Mouse (Mus musculus): ENCODE results near the gene Elmo3. TPM values are rescaled to one million over a fixed set of nuclear protein-coding genes. Genes with fewer than 3 reads are reported as not detected.

Gene Elmo3
- total and polyA plus RNA-seq, 3 experiments, result 0.72 to 1.4 (median 1.3) TPM

GRCm38 (mm10) chr8:105295256-105295655 lies 10.1 kb upstream of the Elmo3 start (continued):
- no peak for TF ChIP-seq ELF1 (IDR thresholded peaks at IDR 0.05; ENCODE audit: low read depth, low read length)

GRCm38 (mm10) chr8:105295895-105296573 lies 9.4 kb upstream of the Elmo3 start, which contains the start of gene Exoc3l:
Gene Exoc3l (minus strand): TSS chr8:105296101.
- H3K9me3 ChIP-seq (replicated peaks; ENCODE audit: low read length), result no peaks in the 10 kb centered on the region
- DNase-seq (ENCODE audit: extremely low read depth), result peak; percentile 60
- H3K4me3 ChIP-seq (replicated peaks in 1 of 3; ENCODE audit: low read depth in 2 of 3, low read length in 2 of 3, poor library complexity in 1 of 3), result peak within 1 kb of the TSS; percentile 82 to 96 (median 89)
- peaks cover 26% of the 10 kb centered on the region for H3K79me2 ChIP-seq (replicated peaks; ENCODE audit: control insufficient read depth, extremely low read depth, insufficient read depth, poor library complexity, severe bottlenecking)
- TF ChIP-seq MAFK (IDR thresholded peaks at IDR 0.05; ENCODE audit: insufficient replicate concordance, low read length) (no peak), ZC3H11A (IDR thresholded peaks at IDR 0.05; ENCODE audit: low read depth, low read length) (no peak), JUN (IDR thresholded peaks at IDR 0.05; ENCODE audit: insufficient read depth, low read depth, low read length) (no peak), ZMIZ1 (IDR thresholded peaks at IDR 0.05; ENCODE audit: low read depth, low read length) (peak; percentile 36), TCF12 (IDR thresholded peaks at IDR 0.05; ENCODE audit: low read depth, low read length) (peak; percentile 35), POLR2AphosphoS2 (IDR thresholded peaks at IDR 0.05; ENCODE audit: low read depth, low read length) (no peak), SIN3A (IDR thresholded peaks at IDR 0.05; ENCODE audit: low read length) (no peak), EP300 (IDR thresholded peaks at IDR 0.05; ENCODE audit: low read length) (peak; percentile 44), MXI1 (IDR thresholded peaks at IDR 0.05; ENCODE audit: low read depth, low read length) (0 out of 2 replicates have a peak, but pooled peaks have one; percentile 39), CHD2 (IDR thresholded peaks at IDR 0.05; ENCODE audit: low read length) (no peak), KAT2A (IDR thresholded peaks at IDR 0.05; ENCODE audit: insufficient replicate concordance, low read length) (no peak), MAX (IDR thresholded peaks at IDR 0.05; ENCODE audit: low read length) (peak; percentile 49; the same call in 1 of the 2 replicates), MYC (IDR thresholded peaks at IDR 0.05; ENCODE audit: low read depth, low read length) (0 out of 2 replicates have a peak, but pooled peaks have one; percentile 29), NRF1 (IDR thresholded peaks at IDR 0.05; ENCODE audit: low read depth, low read length) (0 out of 2 replicates have a peak, but pooled peaks have one; percentile 8), E2F4 (IDR thresholded peaks at IDR 0.05; ENCODE audit: insufficient replicate concordance, low read depth, low read length) (no peak), JUND (conservative IDR thresholded peaks at IDR 0.05; ENCODE audit: low read depth, low read length) (no peak), BHLHE40 (IDR thresholded peaks at IDR 0.05; ENCODE audit: low read depth, low read length) (no peak; the same call in 1 of the 2 replicates), TBP (conservative IDR thresholded peaks at IDR 0.05; ENCODE audit: low read depth, low read length) (peak; percentile 54; the same call in 1 of the 2 replicates)
- H3K9ac ChIP-seq (ENCODE audit: insufficient read depth, low read depth), result peak within 1 kb of the TSS; percentile 45
- dilution Hi-C loops (cut with MboI; ENCODE audit: extremely low pct_ligation_motif_present, extremely low pct_unique_long_range_greater_than_20kb, low sequenced_read_pairs) (no loop called here), in situ Hi-C loops (cut with MboI; ENCODE audit: low pct_ligation_motif_present, low pct_unique_long_range_greater_than_20kb, low sequenced_read_pairs) (no loop called here)
- peak within 1 kb of the TSS; percentile 65 for H3K27ac ChIP-seq (ENCODE audit: insufficient read depth, low read depth)
- H3K4me2 ChIP-seq (ENCODE audit: insufficient read depth, low read depth, poor library complexity, severe bottlenecking), result peak within 1 kb of the TSS; percentile 88
- no peaks in the 10 kb centered on the region for H3K27me3 ChIP-seq (replicated peaks)
- H3K4me1 ChIP-seq (ENCODE audit: control insufficient read depth in 1 of 2, insufficient read depth in 2 of 2), result peaks cover 8 to 47% of the 10 kb centered on the region in 2 experiments
- peaks cover 11 to 38% of the 10 kb centered on the region in 2 experiments for H3K36me3 ChIP-seq (replicated peaks in 1 of 2; ENCODE audit: control insufficient read depth in 1 of 2, insufficient read depth in 1 of 2, low read length in 1 of 2)

Measured in CH12.LX (cell line).